Mouse (Mus musculus) limb, embryonic 12.5 days (tissue): ENCODE measurements at regions not wholly inside any gene's neighbourhood (a gene's known extent, or its start where the extent isn't known, plus 50 kb on each side); places are given as distances from the start of the nearest gene placed in this dataset.

ENCODE experiments used
- ATAC-seq: fragments of 200-750 bp; cut with Nextera tagmentation; 2 replicates; pipeline ENCODE4 v1.8.0; 2017; ENCODE audit warnings: low read depth, moderate TSS enrichment; ENCODE audit not compliant: insufficient number of reproducible peaks, insufficient read depth, low FRiP score, low TSS enrichment
- H3K27ac ChIP-seq: fragments of 300-500 bp; sonication (generic); 2 replicates; pipeline ENCODE4 v1.5.1; 2016; ENCODE audit warnings: mild to moderate bottlenecking, moderate library complexity
- H3K27me3 ChIP-seq: fragments of 300-500 bp; sonication (generic); 2 replicates; pipeline ENCODE4 v1.6.1; 2016; ENCODE audit warnings: mild to moderate bottlenecking, moderate library complexity
- H3K36me3 ChIP-seq: fragments of 300-500 bp; sonication (generic); 2 replicates; pipeline ENCODE4 v1.6.1; 2016; ENCODE audit warnings: mild to moderate bottlenecking, moderate library complexity
- H3K4me1 ChIP-seq: fragments of 300-500 bp; sonication (generic); replicated peaks from 2 replicates; pipeline ENCODE4 v1.6.1; 2016
- H3K4me2 ChIP-seq: fragments of 300-500 bp; sonication (generic); 2 replicates; pipeline ENCODE4 v1.6.1; 2016; ENCODE audit warnings: mild to moderate bottlenecking, moderate library complexity
- H3K4me3 ChIP-seq: fragments of 300-500 bp; sonication (generic); replicated peaks from 2 replicates; pipeline ENCODE4 v1.5.1; 2016; ENCODE audit warnings: mild to moderate bottlenecking
- H3K9ac ChIP-seq: fragments of 300-500 bp; sonication (generic); replicated peaks from 2 replicates; pipeline ENCODE4 v1.6.1; 2016; ENCODE audit warnings: mild to moderate bottlenecking, moderate library complexity
- H3K9me3 ChIP-seq: fragments of 300-500 bp; sonication (generic); 2 replicates; pipeline ENCODE4 v1.6.1; 2016; ENCODE audit warnings: mild to moderate bottlenecking, moderate library complexity
- WGBS: fragments of 180-500 bp; shearing (Covaris S2); methylation state at CpG from one replicate; pipeline ENCODE4 v1.1.7; 2016; 5-methylcytosine and 5-hydroxymethylcytosine counted together

DNA sequence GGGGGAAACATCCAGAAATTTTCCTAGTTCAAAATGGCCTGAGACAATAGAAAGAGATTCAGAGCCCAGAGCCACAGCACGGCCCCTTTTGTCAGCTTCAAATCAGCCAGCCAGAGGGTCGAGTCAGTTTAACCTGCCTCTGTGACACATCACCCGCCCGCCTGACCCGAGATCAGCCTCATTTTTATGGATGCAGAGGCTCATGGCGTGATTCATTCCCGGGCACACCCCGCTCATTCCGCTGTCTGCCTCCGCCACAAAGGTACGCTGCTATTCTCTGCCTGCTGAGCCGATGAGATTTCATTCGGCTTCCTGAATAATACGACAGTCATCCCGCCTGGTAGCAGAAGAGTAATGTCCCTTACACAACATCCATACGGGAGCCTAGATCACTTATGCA, 132.9 kb upstream of the Pmfbp1 start:
- Histone ChIP-seq H3K9ac (peak overlapping the region; percentile 44), H3K4me2 (peak overlapping the region; percentile 67), H3K4me3 (peak overlapping the region; percentile 33), H3K36me3 (no peaks in the 10 kb centered on the region), H3K9me3 (no peaks in the 10 kb centered on the region), H3K4me1 (peaks cover 20% of the 10 kb centered on the region), H3K27ac (no peak overlapping the region), H3K27me3 (peaks cover 8% of the 10 kb centered on the region)
- ATAC-seq, result no peak
- 6% methylated on average over 16 of the region's 16 CpGs for WGBS

- 77% methylated on average over 7 of the region's 7 CpGs for WGBS
- H3K27ac ChIP-seq, result no peak overlapping the region
- no peak for ATAC-seq
Observed at GRCm38 (mm10) chr8:109361575-109362361, 132.1 kb upstream of the Pmfbp1 start.

DNA sequence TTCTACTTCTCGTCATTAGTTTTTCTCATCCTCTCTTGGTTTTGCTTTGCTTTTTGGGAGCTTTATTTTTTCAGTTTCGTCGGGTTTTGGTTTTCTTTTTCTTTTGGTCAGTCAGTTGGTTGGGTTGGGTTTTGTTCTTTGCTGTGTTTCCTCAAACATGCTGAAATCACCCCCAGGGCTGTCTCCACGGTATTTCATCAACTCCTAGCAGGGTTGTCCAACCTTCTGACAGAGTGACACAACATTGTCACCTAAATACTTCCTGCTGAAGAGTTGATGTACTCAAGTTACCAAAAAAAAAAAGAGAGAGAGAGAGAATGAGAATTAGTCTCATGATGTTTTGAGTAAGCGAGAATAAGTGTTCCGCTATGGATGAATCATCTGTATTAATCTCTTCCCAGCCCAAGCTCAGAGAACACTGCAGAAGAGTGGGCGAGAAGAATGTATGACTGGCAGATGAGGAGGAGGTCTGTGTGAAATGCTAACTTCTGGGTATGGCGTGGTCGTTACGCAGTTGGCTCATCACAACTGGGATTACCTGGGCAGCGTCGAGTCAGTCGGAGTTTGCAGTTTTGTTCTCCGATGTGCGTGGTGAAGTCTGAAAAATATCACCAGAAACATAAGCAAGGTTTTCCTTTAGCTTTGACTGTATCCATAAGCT, 130.5 kb upstream of the Pmfbp1 start:
- WGBS, result 93% methylated on average over 15 of the region's 15 CpGs
- H3K4me1 ChIP-seq, result peaks cover 20% of the 10 kb centered on the region
- ATAC-seq, result no peak
- H3K36me3 ChIP-seq, result no peaks in the 10 kb centered on the region
- H3K9me3 ChIP-seq, result no peaks in the 10 kb centered on the region
- no peak overlapping the region for H3K9ac ChIP-seq
- H3K27me3 ChIP-seq, result peaks cover 8% of the 10 kb centered on the region
- no peak overlapping the region for H3K4me3 ChIP-seq
- H3K27ac ChIP-seq, result no peak overlapping the region
- no peak overlapping the region for H3K4me2 ChIP-seq

More at GRCm38 (mm10) chr8:109361575-109362361, 132.1 kb upstream of the Pmfbp1 start:
- Histone ChIP-seq H3K36me3 (no peaks in the 10 kb centered on the region), H3K4me1 (peaks cover 20% of the 10 kb centered on the region), H3K4me3 (no peak overlapping the region), H3K9ac (no peak overlapping the region), H3K9me3 (no peaks in the 10 kb centered on the region), H3K27me3 (peaks cover 8% of the 10 kb centered on the region), H3K4me2 (no peak overlapping the region)

DNA sequence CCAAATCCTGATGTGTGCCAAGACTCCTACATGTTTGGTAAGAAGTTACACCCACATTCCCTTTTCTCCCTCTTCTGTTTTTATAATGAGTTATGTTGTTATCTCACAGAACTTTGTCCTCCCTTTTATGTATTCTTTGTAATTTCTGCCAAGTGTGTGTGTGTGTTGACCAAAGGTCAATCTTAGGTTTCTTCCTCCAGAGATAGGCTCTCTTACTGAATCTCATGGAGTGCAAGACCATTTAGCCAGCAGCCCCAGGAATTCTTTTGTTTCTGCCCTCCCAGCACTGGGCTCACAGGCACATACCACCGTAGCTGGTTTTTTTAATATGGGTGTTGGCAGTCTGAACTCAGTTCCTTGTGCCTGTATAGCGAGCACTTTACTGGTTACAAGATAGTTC, 119.8 kb upstream of the Pmfbp1 start:
- no peak for ATAC-seq
- no peak overlapping the region for H3K4me3 ChIP-seq
- WGBS, result 80% methylated on average over 2 of the region's 2 CpGs

DNA sequence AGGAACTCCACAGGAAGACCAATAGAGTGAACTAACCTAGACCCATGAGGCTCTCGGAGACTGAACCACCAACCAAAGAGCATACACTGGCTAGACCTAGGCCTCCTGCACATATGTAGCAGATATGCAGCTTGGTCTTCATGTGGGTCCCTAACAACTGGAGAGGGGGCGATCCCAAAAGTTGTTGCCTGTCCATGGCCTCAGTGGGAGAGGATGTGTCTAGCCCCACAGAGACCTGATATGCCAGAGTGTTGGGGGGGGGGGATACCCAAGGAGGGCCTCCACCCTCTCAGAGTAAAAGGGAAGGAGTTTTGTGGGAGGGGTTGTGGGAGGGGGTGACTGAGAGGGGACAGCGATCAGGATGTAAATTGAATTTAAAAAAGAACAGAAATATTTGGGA, 108.9 kb upstream of the Pmfbp1 start:
- no peak overlapping the region for H3K4me3 ChIP-seq
- no peak overlapping the region for H3K4me2 ChIP-seq
- no peaks in the 10 kb centered on the region for H3K4me1 ChIP-seq
- ATAC-seq, result no peak
- H3K27ac ChIP-seq, result no peak overlapping the region
- no peaks in the 10 kb centered on the region for H3K36me3 ChIP-seq
- H3K9ac ChIP-seq, result no peak overlapping the region
- WGBS, result 82% methylated on average over 3 of the region's 3 CpGs
- H3K27me3 ChIP-seq, result no peaks in the 10 kb centered on the region
- no peaks in the 10 kb centered on the region for H3K9me3 ChIP-seq

More for the DNA sequence above, 119.8 kb upstream of the Pmfbp1 start:
- H3K4me2 ChIP-seq, result no peak overlapping the region
- H3K27me3 ChIP-seq, result no peaks in the 10 kb centered on the region
- H3K9me3 ChIP-seq, result no peaks in the 10 kb centered on the region
- no peak overlapping the region for H3K27ac ChIP-seq
- H3K9ac ChIP-seq, result no peak overlapping the region
- H3K4me1 ChIP-seq, result no peaks in the 10 kb centered on the region
- H3K36me3 ChIP-seq, result no peaks in the 10 kb centered on the region

- H3K27me3 ChIP-seq, result no peaks in the 10 kb centered on the region
- H3K4me3 ChIP-seq, result no peak overlapping the region
- H3K4me1 ChIP-seq, result no peaks in the 10 kb centered on the region
- ATAC-seq, result no peak
- WGBS, result 84% methylated on average over 6 of the region's 6 CpGs
- no peak overlapping the region for H3K27ac ChIP-seq
- no peaks in the 10 kb centered on the region for H3K9me3 ChIP-seq
- H3K4me2 ChIP-seq, result no peak overlapping the region
- no peak overlapping the region for H3K9ac ChIP-seq
- H3K36me3 ChIP-seq, result no peaks in the 10 kb centered on the region
Observed at GRCm38 (mm10) chr8:109395133-109395855, 98.5 kb upstream of the Pmfbp1 start.

DNA sequence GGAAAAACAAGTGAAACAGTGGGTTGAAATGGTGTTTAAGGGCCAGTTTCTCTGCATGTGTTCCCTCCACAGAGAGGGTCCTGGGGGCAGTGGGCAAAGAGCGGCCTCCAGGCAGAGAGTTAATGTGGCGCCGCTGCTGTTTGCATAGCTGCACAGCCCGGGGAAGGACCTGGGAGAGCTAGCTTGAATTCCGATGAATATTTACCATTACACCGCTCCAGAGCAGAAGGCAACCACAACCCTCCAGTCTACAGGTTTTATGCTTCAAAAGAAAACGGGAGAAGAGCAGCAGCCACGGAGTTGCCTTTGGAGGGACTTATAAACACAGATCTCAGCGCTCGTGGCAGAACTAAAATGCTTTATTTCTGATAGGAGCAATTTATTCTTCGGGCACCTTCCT, 94.2 kb upstream of the Pmfbp1 start:
- H3K4me2 ChIP-seq, result no peak overlapping the region
- no peak for ATAC-seq
- no peaks in the 10 kb centered on the region for H3K4me1 ChIP-seq
- H3K27me3 ChIP-seq, result no peaks in the 10 kb centered on the region
- H3K9ac ChIP-seq, result no peak overlapping the region
- 76% methylated on average over 11 of the region's 11 CpGs for WGBS
- no peak overlapping the region for H3K4me3 ChIP-seq
- no peak overlapping the region for H3K27ac ChIP-seq
- no peaks in the 10 kb centered on the region for H3K36me3 ChIP-seq
- H3K9me3 ChIP-seq, result no peaks in the 10 kb centered on the region; the same call in 1 of the 2 replicates

- H3K4me2 ChIP-seq, result no peak overlapping the region
- H3K9ac ChIP-seq, result no peak overlapping the region
- no peak for ATAC-seq
- H3K36me3 ChIP-seq, result no peaks in the 10 kb centered on the region
- no peaks in the 10 kb centered on the region for H3K27me3 ChIP-seq
- no peaks in the 10 kb centered on the region for H3K4me1 ChIP-seq
- no peak overlapping the region for H3K27ac ChIP-seq
- 83% methylated on average over 5 of the region's 5 CpGs for WGBS
- H3K9me3 ChIP-seq, result no peaks in the 10 kb centered on the region; the same call in 1 of the 2 replicates
- H3K4me3 ChIP-seq, result no peak overlapping the region
Observed at GRCm38 (mm10) chr8:109400192-109400591, 93.6 kb upstream of the Pmfbp1 start.

- H3K4me3 ChIP-seq, result no peak overlapping the region
- WGBS, result 60% methylated on average over 5 of the region's 5 CpGs
- no peaks in the 10 kb centered on the region for H3K9me3 ChIP-seq
- H3K4me1 ChIP-seq, result no peaks in the 10 kb centered on the region
- H3K27ac ChIP-seq, result no peak overlapping the region
- ATAC-seq, result no peak
- peaks cover 4% of the 10 kb centered on the region; the same call in 1 of the 2 replicates for H3K27me3 ChIP-seq
- no peak overlapping the region for H3K4me2 ChIP-seq
- no peak overlapping the region for H3K9ac ChIP-seq
- H3K36me3 ChIP-seq, result no peaks in the 10 kb centered on the region
Observed at GRCm38 (mm10) chr8:109407913-109408312, 85.9 kb upstream of the Pmfbp1 start.

GRCm38 (mm10) chr8:109410531-109410930, 83.3 kb upstream of the Pmfbp1 start:
- Histone ChIP-seq H3K4me3 (no peak overlapping the region), H3K4me2 (no peak overlapping the region), H3K9me3 (no peaks in the 10 kb centered on the region), H3K27ac (no peak overlapping the region), H3K4me1 (no peaks in the 10 kb centered on the region), H3K9ac (no peak overlapping the region), H3K36me3 (no peaks in the 10 kb centered on the region), H3K27me3 (peaks cover 4% of the 10 kb centered on the region; the same call in 1 of the 2 replicates)
- WGBS, result 75% methylated on average over 6 of the region's 6 CpGs
- ATAC-seq, result no peak

GRCm38 (mm10) chr8:109413386-109413785, 80.4 kb upstream of the Pmfbp1 start:
- no peak for ATAC-seq
- WGBS, result 86% methylated on average over 5 of the region's 5 CpGs
- Histone ChIP-seq H3K4me2 (no peak overlapping the region), H3K9me3 (no peaks in the 10 kb centered on the region), H3K27me3 (peaks cover 4% of the 10 kb centered on the region; the same call in 1 of the 2 replicates), H3K9ac (no peak overlapping the region), H3K4me3 (no peak overlapping the region), H3K27ac (no peak overlapping the region), H3K4me1 (peaks cover 10% of the 10 kb centered on the region), H3K36me3 (no peaks in the 10 kb centered on the region)
